Mouse (Mus musculus) cortical plate, adult 2 months (tissue): ENCODE measurements at regions not wholly inside any gene's neighbourhood (a gene's known extent, or its start where the extent isn't known, plus 50 kb on each side); places are given as distances from the start of the nearest gene placed in this dataset.
A peak's percentile ranks its signal among the peaks of the same experiment; 100 is the strongest.

Experiments
- H3K27ac ChIP-seq: fragments of 200-500 bp; 2 replicates; pipeline ENCODE4 v1.5.1; 2012; ENCODE audit warnings: low read length, control low read depth, inconsistent platforms; ENCODE audit not compliant: insufficient read depth
- H3K4me1 ChIP-seq: fragments of 200-500 bp; 2 replicates; pipeline ENCODE4 v1.6.1; 2011; ENCODE audit warnings: low read length; ENCODE audit not compliant: control insufficient read depth, insufficient read depth
- H3K4me3 ChIP-seq: fragments of 200-500 bp; 2 replicates; pipeline ENCODE4 v1.5.1; 2011; ENCODE audit warnings: mild to moderate bottlenecking, low read length, control low read depth; ENCODE audit not compliant: insufficient read depth
- CTCF ChIP-seq: fragments of 200-500 bp; IDR thresholded peaks from 2 replicates; pipeline ENCODE4 v1.5.1; 2011; ENCODE audit warnings: mild to moderate bottlenecking, control low read depth, low read length; ENCODE audit not compliant: insufficient read depth; ENCODE audit errors: extremely low read depth
- POLR2A ChIP-seq: fragments of 200-500 bp; IDR thresholded peaks from 2 replicates; pipeline ENCODE4 v1.6.1; 2011; ENCODE audit warnings: mild to moderate bottlenecking, low read length, control low read depth; ENCODE audit not compliant: insufficient read depth; ENCODE audit errors: extremely low read depth

GRCm38 (mm10) chr6:117329164-117329939 lies 161.0 kb downstream of the Cxcl12 start:
- no peak overlapping the region for H3K4me3 ChIP-seq
- H3K4me1 ChIP-seq, result no peaks in the 10 kb centered on the region
- TF ChIP-seq CTCF (0 out of 2 replicates have a peak, but pooled peaks have one; percentile 20), POLR2A (no peak)
- no peak overlapping the region for H3K27ac ChIP-seq

GRCm38 (mm10) chr6:117330198-117330597 lies 161.9 kb downstream of the Cxcl12 start:
- no peak overlapping the region for H3K27ac ChIP-seq
- H3K4me1 ChIP-seq, result no peaks in the 10 kb centered on the region
- no peak for TF ChIP-seq CTCF
- no peak for TF ChIP-seq POLR2A
- H3K4me3 ChIP-seq, result no peak overlapping the region

- Histone ChIP-seq H3K4me3 (no peak overlapping the region), H3K27ac (no peak overlapping the region), H3K4me1 (no peaks in the 10 kb centered on the region)
- TF ChIP-seq POLR2A (no peak), CTCF (no peak)
Measured at GRCm38 (mm10) chr6:117330726-117331360, 162.5 kb downstream of the Cxcl12 start.

DNA sequence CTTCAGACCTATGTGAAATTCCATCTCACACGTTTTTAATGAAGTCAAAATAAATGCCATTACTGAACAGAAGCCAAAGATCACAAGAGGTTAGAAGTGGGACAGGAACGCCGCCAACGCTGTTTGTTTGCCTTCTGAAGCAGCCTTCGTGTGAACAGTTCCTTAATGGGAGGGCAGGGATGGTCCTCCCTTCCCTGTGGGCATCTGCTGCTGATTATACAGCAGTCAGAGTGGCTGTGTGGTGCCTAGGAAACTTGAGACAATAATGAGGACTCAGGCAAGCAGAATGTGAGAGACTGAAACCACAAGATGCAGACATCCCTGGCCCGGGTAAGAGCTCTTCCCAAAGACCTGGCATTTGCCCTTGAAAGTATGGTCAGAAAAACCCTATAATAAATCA lies 164.3 kb downstream of the Cxcl12 start:
- Histone ChIP-seq H3K4me3 (no peak overlapping the region), H3K27ac (no peak overlapping the region), H3K4me1 (no peaks in the 10 kb centered on the region)
- no peak for TF ChIP-seq POLR2A
- TF ChIP-seq CTCF, result no peak

- TF ChIP-seq POLR2A (no peak), CTCF (no peak)
- no peak overlapping the region; the same call in 1 of the 2 replicates for H3K27ac ChIP-seq
- no peaks in the 10 kb centered on the region for H3K4me1 ChIP-seq
- H3K4me3 ChIP-seq, result no peak overlapping the region
Measured at GRCm38 (mm10) chr6:117342123-117342522, 173.8 kb downstream of the Cxcl12 start.

DNA sequence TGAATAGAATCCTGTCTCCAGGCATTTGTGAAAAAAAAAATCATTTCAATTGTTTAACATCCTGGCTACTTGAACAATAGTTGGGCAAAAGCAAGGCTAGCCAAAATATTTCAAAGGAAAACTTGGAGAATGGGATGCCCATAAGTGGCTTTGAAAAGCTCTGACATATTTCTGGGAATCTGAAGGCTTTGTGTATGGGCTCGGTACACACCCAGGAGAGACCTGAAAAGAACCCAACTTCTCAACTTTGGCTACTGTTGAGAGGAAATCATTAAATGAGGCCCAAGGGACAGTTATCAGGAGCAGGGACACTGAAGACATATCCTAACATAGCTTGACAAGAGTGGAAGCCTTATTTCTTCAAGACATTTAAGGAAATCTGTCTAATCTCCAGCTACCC lies 179.0 kb downstream of the Cxcl12 start:
- Histone ChIP-seq H3K27ac (no peak overlapping the region), H3K4me1 (no peaks in the 10 kb centered on the region), H3K4me3 (no peak overlapping the region)
- no peak for TF ChIP-seq POLR2A
- no peak for TF ChIP-seq CTCF

GRCm38 (mm10) chr6:117351846-117352245 lies 183.5 kb downstream of the Cxcl12 start:
- H3K27ac ChIP-seq, result no peak overlapping the region
- TF ChIP-seq CTCF (no peak), POLR2A (no peak)
- 0 out of 2 replicates have a peak, but pooled peaks cover 2% of the 10 kb centered on the region for H3K4me1 ChIP-seq
- H3K4me3 ChIP-seq, result no peak overlapping the region

- no peak for TF ChIP-seq CTCF
- TF ChIP-seq POLR2A, result no peak
- Histone ChIP-seq H3K4me3 (no peak overlapping the region), H3K4me1 (0 out of 2 replicates have a peak, but pooled peaks cover 2% of the 10 kb centered on the region), H3K27ac (no peak overlapping the region)
Measured at GRCm38 (mm10) chr6:117353091-117353490, 184.8 kb downstream of the Cxcl12 start.

DNA sequence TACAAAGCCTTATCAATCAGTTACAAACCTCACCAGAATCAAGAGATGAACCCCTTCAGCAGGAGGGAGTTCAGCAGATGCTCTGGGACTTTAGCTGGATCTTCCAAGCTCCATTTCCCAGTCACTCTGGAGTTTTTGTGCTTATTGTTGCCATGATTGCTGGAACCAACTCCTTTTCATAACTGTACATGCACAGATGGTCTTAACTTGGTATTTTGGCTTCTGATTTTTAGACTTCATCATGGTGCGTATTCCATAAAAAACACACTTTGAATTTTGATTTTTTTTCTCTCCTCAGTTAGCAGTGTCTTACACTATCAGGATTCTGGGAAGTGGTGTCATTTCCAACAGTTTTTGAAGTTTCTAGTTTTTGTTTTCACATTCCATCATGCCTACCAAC lies 187.8 kb downstream of the Cxcl12 start:
- H3K27ac ChIP-seq, result no peak overlapping the region
- TF ChIP-seq POLR2A (no peak), CTCF (no peak)
- no peak overlapping the region for H3K4me3 ChIP-seq
- 0 out of 2 replicates have a peak, but pooled peaks cover 2% of the 10 kb centered on the region for H3K4me1 ChIP-seq

GRCm38 (mm10) chr6:117359401-117359800 lies 191.1 kb downstream of the Cxcl12 start:
- no peak for TF ChIP-seq POLR2A
- TF ChIP-seq CTCF, result no peak
- H3K4me1 ChIP-seq, result 0 out of 2 replicates have a peak, but pooled peaks cover 2% of the 10 kb centered on the region
- H3K27ac ChIP-seq, result no peak overlapping the region
- no peak overlapping the region for H3K4me3 ChIP-seq

DNA sequence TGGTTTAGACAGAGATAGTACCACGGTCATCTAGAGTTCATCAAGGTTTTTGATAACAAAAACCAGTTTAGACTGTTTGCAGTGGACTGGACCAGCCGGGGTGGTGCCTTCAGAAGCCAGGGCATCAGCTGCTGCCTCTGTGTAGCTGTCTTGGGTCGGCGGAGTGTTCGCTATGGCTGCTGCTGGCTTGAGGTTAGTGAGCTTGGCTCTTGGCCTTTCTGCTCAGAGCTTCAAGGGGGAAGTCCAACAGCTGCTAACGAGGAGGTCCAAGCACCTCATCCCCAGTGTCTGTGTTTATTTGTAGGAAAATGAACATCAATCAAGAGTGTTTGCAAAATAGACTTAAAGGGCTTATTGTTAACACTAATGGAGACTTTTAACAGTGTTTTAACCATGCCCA lies 198.2 kb downstream of the Cxcl12 start:
- TF ChIP-seq CTCF (no peak), POLR2A (no peak)
- Histone ChIP-seq H3K4me1 (no peaks in the 10 kb centered on the region), H3K4me3 (no peak overlapping the region), H3K27ac (no peak overlapping the region)
